Mouse (Mus musculus) urinary bladder, postnatal 4 days (tissue): ENCODE data around the gene Cnksr3.

Source experiments
- DNase-seq, 2 experiments: peaks; one replicate each; pipeline ENCODE4 v3.0.0; 2021 to 2022; ENCODE audit warnings: low spot score in 2 of 2

Gene Cnksr3

DNA sequence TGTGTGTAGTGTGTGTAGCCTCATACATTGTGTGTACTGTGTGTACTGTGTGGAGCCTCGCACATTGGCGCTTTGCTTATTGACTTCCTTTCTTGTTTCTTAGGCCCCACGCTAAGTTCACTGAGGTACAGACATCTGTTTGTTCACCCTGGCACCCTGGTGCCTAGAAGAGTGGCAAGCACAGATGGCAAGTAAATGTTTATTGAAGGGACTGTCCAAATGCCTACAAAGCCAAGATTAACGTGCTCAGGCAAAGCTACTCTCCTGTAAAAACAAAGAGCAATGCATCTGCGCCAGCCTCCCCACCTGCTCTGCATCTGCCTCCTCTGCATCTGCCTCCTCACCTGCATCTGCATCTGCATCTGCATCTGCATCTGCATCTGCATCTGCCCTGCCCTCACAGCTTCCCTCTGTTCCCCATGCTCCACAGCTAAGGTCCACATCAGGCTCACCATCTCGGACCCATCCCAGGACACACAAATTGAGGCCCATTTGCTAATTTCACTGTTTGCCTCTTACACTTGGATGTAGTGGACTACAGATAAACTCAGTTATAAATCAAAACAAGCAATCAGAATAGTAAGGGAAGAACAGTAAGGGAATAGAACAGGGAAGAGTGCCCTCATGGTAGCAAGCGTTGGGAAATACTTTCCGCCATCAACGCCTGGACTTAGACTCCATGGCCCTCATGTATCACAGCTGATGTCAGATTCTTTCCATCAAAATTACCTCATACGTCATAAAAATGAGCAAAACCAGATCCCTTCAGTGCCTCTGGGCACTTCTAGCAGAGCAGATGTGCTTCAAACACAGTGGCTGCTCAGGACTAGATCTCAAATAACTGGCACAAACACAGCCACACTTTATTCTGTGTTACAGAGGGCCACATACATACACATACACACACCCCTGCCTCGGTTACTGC lies 62.1 kb downstream of the Cnksr3 start:
- no peak for DNase-seq

DNA sequence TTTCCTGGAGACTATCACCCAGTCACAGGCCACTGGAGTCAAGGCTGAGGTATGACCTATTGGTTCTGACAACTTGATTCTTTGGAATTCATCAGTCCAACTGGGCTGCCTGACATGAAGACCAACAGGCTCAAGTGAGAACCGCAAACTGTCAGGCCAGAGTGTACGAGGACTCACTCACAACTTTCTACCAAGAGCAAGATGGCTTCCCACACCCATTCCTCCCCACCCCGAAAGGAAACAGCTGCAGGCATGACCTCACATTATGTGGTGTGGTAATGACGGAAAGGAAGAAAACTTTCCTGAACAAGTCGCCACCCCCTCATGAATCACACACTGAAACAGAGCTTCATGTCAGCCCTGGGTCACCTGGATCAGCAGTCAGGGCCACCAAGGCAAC lies 66.4 kb downstream of the Cnksr3 start:
- no peak for DNase-seq

DNA sequence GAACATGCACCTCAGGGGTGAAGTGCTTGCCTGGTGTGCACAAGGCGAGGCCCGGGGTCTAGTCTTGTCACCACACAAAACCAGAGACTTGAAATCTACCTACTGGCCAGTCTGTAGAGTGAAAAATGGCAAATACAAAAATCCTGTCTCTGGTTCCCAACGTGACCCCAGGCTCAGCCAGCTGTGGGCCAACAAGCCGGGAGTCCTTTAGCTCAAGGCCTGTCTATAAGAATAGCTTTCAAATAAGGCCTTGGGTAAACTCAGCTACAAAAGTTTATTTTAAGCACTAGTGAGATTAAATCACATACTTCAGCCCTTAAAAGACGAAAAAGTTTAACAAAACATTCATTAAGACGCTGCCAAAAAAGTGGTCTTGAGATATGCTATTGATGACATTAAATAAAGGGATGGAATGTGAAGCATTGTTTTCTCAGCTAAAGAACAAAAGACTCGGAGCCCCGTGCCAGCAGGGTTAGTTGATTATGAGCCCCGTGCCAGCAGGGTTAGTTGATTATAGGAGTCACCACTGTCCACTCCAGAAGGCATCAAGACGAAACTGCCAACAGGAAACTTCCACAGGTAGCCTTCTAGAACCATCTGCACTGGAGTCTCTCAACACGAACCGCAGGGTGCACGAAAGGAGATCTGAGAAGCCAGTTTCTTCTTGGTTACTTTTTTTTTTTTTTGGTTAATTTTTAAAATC lies 67.8 kb downstream of the Cnksr3 start:
- no peak for DNase-seq

DNA sequence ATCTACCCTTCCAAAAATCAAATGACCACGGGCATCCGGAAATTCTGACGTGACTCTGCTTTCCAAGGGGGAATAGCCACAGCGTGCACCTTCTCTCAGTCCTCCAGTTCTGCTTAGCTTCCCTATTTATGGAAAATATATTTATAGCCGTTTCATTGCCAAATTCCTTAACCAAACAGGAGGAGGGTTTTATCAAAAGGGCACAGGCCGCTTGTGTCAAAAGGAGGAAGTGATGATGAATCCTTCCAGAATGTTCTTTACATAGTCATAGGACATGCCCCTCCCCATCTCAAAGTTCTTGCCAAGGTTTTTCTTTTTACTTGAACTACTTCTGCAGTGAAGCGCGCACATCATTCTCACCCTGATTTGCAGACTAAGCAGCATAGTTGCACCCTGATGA lies 69.8 kb downstream of the Cnksr3 start:
- no peak for DNase-seq

DNA sequence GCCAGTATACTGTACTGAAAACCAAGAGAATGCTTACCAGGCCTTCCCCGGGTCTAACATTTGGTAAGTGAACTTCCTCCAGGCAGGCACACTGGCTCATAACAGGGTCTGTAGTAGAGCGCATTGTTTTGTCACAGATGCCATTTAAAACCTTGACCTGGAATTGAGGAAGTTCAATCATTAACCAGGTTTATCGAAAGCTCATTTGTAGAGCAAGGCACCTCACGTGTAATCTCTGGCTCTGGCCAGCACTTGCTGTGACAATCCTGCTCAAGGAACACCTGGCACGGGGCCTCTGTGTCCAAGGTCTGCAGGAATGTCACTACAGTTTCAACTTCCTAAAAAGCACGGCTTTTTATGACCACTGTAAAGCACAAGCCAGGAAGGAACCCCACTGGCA lies 71.8 kb downstream of the Cnksr3 start:
- DNase-seq = no peak

DNA sequence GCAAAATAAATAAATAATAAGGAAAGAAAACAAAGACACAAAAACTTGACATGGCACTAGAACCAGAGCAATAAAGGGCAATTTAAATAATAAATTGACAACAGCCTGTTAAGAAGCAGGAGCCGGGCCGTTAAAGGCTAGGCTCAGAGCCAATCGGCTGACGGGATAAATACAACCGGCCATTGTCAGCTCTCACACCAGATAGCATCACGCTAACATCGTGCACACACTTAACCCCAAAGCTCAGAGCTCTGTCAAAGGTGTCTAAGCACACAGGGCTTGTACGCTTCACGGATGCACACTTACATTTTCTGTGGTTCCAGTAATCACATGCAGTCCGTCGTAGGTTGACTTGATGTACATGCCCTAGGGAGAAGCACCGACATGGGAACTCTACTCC lies 74.0 kb downstream of the Cnksr3 start:
- DNase-seq = no peak

- no peak for DNase-seq
Observed at GRCm38 (mm10) chr10:7135751-7136150, 76.3 kb downstream of the Cnksr3 start.

- no peak for DNase-seq
Observed at GRCm38 (mm10) chr10:7133005-7133404, 79.0 kb downstream of the Cnksr3 start.

DNA sequence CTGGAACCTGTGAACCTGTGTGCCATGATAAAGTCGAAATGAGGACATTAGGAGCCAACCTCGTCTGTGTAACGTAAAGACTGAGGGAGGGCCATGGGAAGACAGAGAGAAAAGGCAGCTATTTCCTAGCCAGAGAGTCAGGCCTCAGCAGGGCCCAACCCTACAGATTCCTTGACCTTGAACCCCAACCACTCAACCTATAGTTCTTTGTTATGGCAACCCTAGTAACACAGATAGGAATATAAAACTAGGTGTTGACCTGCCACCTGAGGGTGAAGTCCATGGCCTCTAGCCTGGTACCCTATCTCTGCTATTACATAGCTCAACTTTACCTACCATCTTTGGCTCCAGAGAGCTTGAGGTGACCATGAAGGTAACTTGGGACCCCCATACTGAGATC lies 80.6 kb downstream of the Cnksr3 start:
- DNase-seq = no peak

- no peak for DNase-seq
Observed at GRCm38 (mm10) chr10:7127828-7128227, 84.2 kb downstream of the Cnksr3 start.

- no peak for DNase-seq
Observed at GRCm38 (mm10) chr10:7126882-7127281, 85.2 kb downstream of the Cnksr3 start.

- DNase-seq = no peak
Observed at GRCm38 (mm10) chr10:7126287-7126686, 85.8 kb downstream of the Cnksr3 start.

- no peak for DNase-seq
Observed at GRCm38 (mm10) chr10:7124993-7125392, 87.0 kb downstream of the Cnksr3 start.

- no peak for DNase-seq
Observed at GRCm38 (mm10) chr10:7122294-7122693, 89.7 kb downstream of the Cnksr3 start.

- DNase-seq = no peak
Observed at GRCm38 (mm10) chr10:7120206-7120605, 91.8 kb downstream of the Cnksr3 start.

DNA sequence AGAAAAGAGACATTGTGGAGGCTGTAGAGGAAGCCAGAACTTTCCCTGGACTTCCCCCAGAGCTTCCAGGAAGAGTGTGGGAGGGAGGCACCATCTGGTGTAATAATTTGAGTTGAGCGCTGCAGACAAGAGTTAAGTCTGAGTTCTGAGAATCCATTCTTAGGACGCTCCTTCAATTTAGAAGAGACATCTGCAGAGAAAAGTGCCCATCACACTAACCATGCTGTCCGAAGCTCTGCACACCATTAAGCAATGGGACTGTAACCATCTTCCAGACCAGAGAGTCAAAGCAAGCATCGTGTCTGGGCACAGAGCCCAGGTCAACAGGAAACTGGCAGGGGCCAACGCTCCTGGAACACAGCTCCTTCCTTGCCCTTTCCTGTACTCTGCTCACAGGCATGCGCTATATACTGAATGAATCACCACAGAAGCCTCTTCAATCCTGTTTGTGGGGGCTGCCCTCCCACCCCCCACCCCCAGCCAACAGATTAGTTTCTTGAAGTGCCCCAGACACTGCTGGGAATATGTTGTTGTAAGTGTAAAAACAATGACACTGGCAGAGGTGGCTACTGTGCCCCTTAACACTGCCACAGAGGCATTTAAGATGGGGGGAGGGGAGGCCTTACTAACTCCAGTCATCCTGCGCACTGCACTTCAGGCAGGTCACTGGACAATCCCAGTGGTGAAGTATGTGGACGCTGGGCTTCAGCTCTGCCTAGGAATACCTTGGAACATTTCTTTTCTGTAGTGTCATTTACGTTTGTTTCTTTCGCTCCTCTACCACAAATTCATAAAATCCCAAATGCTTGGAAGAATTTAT lies 93.6 kb downstream of the Cnksr3 start:
- DNase-seq = peak in 1 of 2 experiments; percentile 28

DNA sequence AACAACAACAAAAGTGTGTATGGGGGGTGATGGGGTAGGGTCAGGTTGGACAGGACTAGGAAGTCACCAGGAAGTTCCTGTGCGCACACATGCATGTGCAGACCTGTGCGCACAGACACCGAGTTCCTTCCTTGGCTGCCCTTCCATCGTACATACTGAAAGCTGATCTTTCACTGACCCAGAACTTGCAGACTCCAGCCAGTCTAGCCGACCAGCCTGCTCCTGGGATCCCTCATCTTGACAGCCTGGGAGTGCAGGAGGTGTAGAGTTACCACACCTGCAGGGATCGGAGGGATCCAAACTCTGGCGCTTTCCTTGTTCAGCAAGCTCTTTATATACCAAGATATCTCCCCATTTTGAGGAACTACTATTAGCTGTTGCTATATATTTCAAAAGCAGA lies 94.3 kb downstream of the Cnksr3 start:
- no peak for DNase-seq

DNA sequence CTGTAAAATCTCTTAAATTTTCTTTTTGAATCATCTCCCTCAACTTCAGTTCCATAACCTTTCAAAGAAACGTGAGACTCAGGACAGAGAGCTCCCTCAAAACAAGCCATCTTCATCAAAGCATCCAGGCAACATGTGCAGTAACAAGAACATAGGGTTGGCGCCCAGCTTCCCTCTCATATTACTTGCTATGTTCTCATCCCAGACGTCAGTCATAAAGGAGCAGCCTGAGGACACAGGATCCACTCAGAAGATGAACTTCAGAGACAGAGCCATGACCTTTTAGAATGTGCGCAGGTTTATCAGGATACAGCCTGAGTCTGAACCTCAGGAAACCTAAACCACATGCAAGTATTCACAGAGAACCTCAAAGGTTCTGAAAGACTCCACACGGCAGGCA lies 97.2 kb downstream of the Cnksr3 start:
- DNase-seq = no peak

DNA sequence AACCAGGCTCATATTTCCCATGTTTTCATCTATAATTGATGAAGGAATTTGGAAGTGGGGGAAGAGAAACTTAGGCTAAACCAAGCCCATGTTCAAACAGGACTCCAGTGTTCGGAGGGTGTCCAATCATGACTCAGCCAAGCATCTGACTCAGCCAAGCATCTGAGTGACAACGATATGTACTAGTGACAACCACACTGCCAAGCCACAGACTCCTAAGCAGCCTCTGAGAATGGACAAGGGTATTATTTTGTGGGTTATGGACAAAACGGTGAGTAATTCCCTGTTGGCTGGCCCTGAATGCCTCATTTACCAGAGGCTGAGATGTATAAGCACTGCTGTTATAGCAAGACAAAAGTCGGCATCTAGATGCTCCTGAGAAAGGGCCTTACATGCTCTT lies 98.3 kb downstream of the Cnksr3 start:
- no peak for DNase-seq

- DNase-seq = no peak
Observed at GRCm38 (mm10) chr10:7113144-7113543, 98.9 kb downstream of the Cnksr3 start.

DNA sequence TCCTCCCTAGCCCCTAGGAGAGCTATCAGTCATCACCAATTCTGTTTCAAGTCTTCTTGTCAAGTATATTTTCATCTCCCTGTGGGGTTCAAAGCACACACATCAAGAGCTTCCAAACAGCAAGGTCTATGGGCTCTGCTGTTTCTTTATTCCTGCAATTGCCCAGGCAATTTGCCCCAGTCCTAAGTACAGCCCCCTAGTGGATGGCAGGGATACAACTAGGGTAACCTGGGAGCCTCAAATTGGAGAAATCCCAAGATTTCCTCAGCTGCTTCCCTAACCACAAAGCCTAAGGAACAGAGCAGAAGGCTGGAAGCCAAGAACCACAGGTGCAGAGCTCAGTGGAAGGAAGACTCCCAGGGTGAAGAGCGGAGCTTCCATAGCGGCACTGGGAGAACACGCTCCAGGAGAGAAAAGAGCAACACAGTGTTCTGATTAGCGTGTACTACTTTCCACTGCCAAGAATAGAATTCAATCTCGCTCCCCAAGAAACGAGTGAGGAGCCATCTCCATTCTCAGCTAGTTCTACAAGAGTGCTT lies 100.5 kb downstream of the Cnksr3 start:
- no peak for DNase-seq

- no peak for DNase-seq
Observed at GRCm38 (mm10) chr10:7103872-7104271, 108.2 kb downstream of the Cnksr3 start.
